Mouse (Mus musculus) ovary, adult 18-20 months (tissue): Measurements from ENCODE around the gene Negr1.

Source experiments
- DNase-seq: peaks from one replicate; pipeline ENCODE4 v3.0.0; 2022; ENCODE audit warnings: low spot score, mixed read lengths

The Negr1 gene

GRCm38 (mm10) chr3:156903925-156904576 lies 342.5 kb downstream of the Negr1 start:
- no peak for DNase-seq

DNA sequence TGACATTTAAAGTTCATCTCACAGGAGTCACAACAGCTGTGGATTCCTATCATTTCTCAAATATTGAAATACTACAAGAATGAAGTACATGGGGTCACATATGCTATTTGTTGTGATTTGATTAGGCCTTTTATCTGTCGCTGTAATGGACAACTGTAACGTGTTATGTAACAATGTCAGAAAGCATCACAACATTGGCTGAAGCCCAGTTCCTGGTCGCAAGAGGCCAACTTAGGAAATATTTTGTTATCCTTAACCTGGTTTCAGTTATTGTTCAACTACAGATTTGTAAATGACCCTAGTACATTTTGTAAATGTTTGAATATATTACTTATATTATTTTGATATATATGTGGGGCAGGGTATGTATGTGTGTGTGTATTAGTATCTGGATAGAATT lies 351.2 kb downstream of the Negr1 start:
- DNase-seq = no peak

- no peak for DNase-seq
These were observed 359.8 kb downstream of the Negr1 start for GRCm38 (mm10) chr3:156921369-156921768.

DNA sequence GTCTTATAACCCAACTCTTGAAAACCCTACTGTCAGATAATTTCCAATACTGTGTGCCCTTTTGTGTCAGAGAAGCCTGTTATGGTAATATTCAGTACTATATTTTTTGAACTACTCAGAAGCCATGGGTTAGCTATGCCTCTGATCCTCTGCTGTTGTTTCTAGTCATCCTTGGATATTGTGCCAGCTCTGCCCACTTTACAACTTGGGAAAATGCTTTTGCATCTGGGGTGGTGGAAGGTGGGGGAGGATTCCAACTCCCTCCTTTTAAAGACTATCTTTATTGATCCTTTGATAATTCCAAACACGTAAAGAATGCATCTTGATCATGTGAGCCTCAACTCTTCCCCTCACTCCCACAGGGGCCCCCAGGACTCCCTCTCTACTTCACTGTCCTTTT lies 361.6 kb downstream of the Negr1 start:
- no peak for DNase-seq

GRCm38 (mm10) chr3:156925102-156925501 lies 363.5 kb downstream of the Negr1 start:
- no peak for DNase-seq

DNA sequence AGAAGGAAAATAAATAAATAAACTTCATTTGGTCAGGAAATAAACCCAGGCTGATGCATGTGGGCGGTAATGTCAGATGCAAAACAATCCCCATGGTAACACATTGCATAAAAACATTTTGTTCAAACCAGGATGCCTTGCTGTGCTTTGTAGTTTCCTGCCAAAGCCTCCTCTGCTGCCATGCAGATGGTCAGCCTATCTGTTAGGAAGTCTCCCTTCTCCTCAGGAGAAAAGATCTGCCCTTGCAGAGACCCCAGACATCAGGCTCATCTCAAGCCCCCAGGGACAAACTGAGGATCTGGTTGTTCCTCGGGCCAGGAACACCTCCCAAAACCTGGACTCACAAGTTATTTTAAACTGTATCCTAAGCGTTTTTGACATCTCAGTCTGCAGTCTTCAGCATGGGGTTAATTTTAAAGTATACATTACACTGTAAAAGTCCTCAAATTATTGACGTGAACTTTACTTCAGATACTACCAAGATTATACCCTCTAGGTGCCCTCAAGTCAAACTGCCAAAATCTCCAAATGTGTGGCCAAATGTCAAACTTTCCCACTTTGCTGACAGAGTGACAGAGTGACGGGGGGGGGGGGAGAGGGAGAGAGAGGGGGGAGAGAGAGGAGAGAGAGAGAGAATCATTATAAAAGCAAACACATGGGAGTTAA lies 366.9 kb downstream of the Negr1 start:
- DNase-seq = no peak

- no peak for DNase-seq
These were observed 367.4 kb downstream of the Negr1 start for GRCm38 (mm10) chr3:156929062-156929397.

GRCm38 (mm10) chr3:156929677-156930440 lies 368.3 kb downstream of the Negr1 start:
- no peak for DNase-seq

DNA sequence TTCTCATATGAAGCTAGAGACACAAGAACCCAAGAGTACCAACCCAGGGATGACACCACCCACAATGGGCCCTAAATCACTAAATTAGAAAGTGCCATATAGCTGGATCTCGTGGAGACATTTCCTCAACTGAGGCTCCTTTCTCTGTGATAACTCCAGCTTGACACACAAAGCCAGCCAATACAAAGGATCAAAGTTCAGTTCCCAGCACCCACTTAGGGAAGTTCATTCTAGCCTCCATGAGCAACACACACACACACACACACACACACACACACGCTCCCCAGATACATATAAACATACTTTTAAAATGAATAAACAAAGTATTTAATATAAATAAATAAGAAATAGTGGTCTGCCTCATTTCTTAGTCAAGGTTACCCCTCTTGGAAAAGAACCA lies 369.4 kb downstream of the Negr1 start:
- DNase-seq = no peak

GRCm38 (mm10) chr3:156931540-156931939 lies 369.9 kb downstream of the Negr1 start:
- no peak for DNase-seq

DNA sequence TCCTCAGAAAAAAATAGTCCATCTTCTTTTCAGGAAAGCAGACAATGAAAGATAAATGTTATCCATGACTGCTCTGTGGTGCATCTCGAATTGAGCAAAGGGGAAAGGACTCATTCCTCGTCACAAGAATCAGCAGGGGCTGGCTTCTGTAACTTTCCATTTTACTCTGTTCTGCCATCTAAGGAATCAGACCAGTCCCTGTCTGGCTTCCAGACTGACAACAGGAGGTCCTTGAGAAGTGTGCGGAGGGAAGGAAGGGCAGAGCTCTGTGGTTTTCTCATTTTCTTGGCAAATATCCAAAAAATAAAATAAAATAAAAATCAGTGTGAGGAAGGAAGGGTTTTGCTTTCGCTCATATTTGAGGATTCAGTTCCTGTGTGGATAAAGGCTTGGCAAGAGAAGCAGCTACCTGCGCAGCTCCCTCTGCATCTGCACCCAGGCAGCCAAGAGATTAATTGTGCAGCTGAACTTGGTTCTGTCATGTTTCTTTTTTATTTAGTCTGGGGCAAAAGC lies 373.2 kb downstream of the Negr1 start:
- DNase-seq = no peak

DNA sequence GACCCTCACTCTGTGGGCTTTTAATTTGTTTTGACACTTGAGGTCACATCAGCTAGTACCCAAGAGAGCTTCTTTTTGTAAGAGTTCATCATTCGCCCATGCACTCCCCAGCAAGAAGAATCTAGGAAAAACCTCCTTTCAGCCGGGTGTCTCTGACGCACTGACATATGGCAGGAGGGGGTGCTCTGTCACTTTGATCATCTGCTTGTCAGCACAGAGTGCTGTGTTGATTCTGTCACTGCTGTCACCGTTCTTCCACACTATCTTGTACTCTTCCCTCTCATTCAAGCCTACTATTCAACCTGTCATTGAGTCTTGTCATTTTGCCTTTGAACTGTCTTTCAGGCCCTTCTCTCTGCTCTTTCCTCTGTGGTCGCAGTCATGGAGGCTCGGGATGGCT lies 385.8 kb downstream of the Negr1 start:
- no peak for DNase-seq

- DNase-seq = no peak
These were observed 391.4 kb downstream of the Negr1 start for GRCm38 (mm10) chr3:156952970-156953369.

DNA sequence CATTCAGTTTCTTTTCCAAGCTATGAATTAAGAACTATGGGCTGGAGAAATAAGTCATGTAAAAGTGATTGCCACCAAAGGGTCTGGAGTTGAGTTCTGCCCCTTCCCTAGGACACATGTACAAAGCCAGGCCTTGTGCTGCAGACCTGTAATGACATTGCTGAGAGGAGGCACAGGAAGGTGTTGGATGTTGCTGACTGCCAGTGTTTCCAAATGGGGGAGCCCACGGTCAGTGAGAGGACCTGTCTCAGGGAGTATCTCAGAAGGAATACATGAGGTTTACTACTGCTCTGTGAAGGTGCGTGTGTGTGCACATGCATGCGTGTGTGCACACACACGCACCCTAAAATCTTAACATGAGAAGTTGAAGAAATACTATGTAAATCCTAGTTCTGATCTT lies 393.5 kb downstream of the Negr1 start:
- DNase-seq = no peak

GRCm38 (mm10) chr3:156958640-156959039 lies 397.0 kb downstream of the Negr1 start:
- DNase-seq = no peak

- DNase-seq = no peak
These were observed 407.2 kb downstream of the Negr1 start for GRCm38 (mm10) chr3:156968764-156969163.

- DNase-seq = no peak
These were observed 409.5 kb downstream of the Negr1 start for GRCm38 (mm10) chr3:156971104-156971503.

- DNase-seq = no peak
These were observed 415.2 kb downstream of the Negr1 start for GRCm38 (mm10) chr3:156976816-156977215.

DNA sequence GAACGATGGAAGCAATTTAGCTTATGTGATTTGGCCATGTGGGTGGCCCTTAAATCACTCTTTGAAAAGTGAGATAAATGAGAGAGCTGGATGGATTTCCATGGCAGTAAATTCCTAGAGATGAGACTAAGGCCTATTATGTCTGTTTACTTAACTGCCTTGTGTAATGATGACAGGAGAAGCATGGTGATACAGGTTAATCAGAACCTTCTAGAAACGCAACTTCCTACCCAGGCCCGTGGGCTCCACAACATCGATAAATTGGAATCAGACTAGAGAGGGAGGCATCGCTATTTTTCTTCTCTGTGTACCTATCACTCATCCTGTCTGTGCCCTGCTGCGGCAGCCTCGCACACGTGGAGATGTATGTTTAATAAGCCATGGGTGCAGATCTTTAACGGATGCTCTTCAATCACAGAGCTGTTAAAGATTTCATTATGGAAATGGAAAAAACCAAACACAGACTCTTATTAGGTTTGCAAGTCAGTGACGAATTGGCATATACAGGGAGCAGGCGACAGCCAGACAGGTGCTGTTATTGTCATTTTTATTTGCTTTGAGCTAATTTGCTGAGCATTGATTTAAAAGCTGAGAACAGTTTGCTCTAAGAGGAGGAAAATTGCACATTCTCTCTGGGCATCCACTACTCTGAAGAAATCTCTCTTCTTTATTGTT lies 418.6 kb downstream of the Negr1 start:
- no peak for DNase-seq

DNA sequence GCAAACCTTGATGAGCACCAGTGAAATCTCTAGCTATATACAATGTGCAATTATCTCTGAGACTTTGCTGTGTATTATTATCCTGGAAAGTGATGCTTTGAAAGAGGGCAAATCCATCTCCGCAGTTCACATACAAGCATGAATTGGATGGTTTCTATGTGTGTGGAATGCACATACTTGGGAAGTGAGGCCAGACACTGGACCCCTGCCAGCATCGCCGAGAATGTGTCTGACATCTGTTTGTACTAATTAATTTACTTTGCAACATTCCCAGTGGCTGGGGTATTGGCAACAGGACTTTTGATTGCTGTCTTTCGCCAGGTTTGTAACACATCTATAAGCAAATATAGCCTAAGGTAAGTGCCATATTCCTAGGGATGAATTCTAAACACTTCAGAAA lies 420.5 kb downstream of the Negr1 start:
- no peak for DNase-seq

- DNase-seq = no peak
These were observed 425.5 kb downstream of the Negr1 start for GRCm38 (mm10) chr3:156987113-156987512.

DNA sequence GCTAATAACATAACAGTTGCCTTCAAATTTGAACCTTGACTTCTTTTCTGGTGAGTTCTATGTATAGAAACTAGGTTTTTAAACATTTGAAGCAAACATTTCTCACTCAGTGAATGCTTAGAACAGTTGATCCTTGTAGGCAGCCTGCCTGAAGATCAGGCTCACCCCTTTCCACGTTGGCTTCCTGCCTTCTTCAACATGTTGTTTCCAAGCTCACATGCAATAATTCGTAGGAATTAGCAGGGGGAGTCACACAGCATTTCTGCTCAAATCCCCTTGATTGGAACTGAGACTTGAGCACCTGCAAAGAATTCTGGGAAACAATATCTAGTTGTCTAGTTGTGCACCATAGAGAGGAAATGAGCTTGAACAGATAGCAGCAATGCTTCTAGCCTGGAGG lies 430.6 kb downstream of the Negr1 start:
- no peak for DNase-seq

DNA sequence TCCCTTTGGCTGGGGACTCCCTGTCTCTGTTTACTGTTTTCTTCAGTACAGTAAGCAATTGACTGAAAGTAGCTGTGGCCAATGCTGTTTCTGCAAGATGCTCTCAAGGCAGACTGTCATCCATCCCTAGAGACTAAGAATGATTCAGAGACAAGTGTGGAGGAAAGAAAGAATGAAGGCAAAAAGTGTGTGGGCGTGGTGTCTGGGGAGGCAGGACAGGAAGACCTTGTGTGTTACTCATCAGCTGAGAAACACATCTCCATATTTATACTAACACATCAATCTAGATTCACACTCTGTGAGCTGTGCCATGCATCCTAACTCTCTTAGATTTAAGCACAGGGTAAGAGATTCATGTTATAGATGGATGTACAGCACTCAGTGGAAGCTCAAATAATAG lies 431.2 kb downstream of the Negr1 start:
- no peak for DNase-seq
